Mouse (Mus musculus): ENCODE results near the gene Fgfr1op.

Fgfr1op gene

GRCm38 (mm10) chr17:8229607-8230006 lies 64.3 kb downstream of the Fgfr1op start:
- no peak for DNase-seq

- peak in 1 of 2 experiments; percentile 26 for DNase-seq
Measured at GRCm38 (mm10) chr17:8232089-8232488, 66.8 kb downstream of the Fgfr1op start.

- DNase-seq, result no peak
Measured at GRCm38 (mm10) chr17:8233618-8234214, 68.4 kb downstream of the Fgfr1op start.

- no peak for DNase-seq
Measured at GRCm38 (mm10) chr17:8234537-8234936, 69.2 kb downstream of the Fgfr1op start.

GRCm38 (mm10) chr17:8235743-8236142 lies 70.4 kb downstream of the Fgfr1op start, which contains the start of gene Ccr6:
TSS of gene Ccr6 (plus strand) at chr17:8236043.
- no peak for DNase-seq

GRCm38 (mm10) chr17:8238012-8238710 lies 72.9 kb downstream of the Fgfr1op start:
- no peak for DNase-seq

- DNase-seq, result no peak
Measured at GRCm38 (mm10) chr17:8239561-8239960, 74.3 kb downstream of the Fgfr1op start.

- peak; percentile 11 to 34 for DNase-seq
Measured at GRCm38 (mm10) chr17:8240517-8240916, 75.2 kb downstream of the Fgfr1op start.

GRCm38 (mm10) chr17:8241645-8242044 lies 76.3 kb downstream of the Fgfr1op start:
- DNase-seq, result no peak

GRCm38 (mm10) chr17:8242186-8242585 lies 76.9 kb downstream of the Fgfr1op start:
- no peak for DNase-seq

- DNase-seq, result no peak
Measured at GRCm38 (mm10) chr17:8244124-8244523, 78.8 kb downstream of the Fgfr1op start.

GRCm38 (mm10) chr17:8246102-8246754 lies 80.9 kb downstream of the Fgfr1op start:
- DNase-seq, result no peak
